Mouse (Mus musculus): ENCODE measurements around the gene Adgb.
"Not testable (repeated sequence)": the region's sequence is repeated elsewhere in the genome, so short reads cannot be mapped to it uniquely, and the experiment has no call there.

Gene Adgb

DNA sequence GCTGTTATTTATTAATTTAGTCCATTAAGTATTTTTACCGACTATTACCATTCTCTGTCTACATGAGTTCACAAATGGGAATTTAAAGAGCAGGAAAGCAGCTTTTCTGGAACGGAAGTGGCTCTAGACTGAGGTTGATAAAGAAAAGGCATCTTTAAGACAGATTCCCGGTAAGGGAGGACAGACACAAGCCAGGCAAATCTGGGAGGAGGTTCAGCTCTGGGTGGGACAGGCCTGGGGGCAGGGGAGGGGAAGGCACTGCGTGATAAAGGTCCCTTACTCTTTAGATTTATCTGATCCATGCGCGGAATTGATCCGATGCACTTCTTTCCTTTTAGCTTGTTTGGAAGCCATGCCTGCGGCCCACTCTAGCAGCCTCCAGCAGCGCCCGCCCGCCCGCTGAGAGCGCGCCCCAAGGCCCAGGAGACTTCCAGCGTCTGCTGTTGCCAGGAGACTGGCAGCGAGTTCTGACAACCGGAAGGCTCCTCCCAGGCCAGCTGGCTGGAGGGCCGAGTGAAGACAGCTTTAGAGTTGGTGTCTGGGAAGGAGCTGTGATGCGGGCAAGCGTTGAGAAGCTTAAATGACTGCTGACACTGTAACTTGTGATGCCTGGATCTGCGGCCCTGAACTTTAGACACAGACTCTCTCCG, at the start of gene Adgb:
Gene Adgb, minus strand, starts transcription at position 366 of the 650 bp plus-strand sequence.
- no peak for DNase-seq (ENCODE audit: low read depth)

DNA sequence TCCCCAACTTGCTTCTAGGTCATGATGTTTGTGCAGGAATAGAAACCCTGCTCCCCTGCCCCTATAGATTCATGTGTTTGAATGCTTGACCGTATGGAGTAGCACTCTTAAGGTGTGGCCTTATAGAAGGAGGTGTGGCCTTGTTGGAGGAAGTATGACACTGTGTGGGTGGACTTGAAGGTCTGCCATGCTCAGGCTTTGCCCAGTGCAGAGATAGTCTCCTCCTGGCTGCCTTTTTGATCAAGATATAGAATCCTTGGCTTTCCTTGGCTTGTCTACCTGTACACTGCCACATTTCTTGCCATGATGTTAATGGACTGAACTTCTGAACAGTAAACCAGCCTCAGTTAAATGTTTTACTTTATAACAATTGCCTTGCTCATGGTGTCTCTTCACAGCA, 8.0 kb upstream of the Adgb start:
- DNase-seq (ENCODE audit: low read depth), result no peak

DNA sequence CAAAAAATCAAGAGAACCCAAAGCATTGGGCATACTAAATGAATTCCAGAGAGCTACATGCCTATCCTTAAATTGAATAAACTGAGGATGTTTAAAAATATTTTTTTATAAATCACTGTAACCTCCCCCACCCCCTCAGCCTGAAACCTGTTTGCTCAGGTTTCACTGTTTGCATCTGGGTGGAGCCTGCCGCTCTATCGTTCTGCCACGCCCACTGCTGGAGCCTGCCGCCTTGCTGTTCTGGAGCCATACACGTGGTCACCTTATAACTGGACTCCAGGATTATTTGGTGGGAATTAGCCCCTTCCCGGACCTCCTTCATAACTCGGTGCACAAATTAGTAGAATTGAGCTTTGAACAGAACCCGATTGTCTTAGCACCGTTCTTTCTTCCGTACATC, 5.3 kb upstream of the Adgb start:
- DNase-seq (ENCODE audit: low read depth), result not testable (repeated sequence)

DNA sequence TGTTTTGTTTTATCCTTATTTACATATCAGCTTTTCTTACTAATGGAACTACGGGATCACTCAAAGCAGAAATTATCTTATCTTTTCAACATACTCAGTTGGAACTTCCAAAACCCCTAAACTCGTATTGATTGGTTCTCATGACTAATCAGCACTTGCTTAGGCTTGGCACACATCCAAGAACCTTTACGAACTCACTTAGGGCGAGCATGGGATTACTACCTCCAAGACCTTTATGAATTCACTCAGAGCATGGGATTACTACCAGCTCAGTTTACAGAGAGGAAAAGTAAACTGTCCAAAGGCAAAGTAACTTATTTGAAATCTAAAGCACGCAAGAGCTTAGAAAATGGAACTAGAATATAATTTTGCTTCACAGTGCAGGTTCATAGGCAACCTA, 4.8 kb upstream of the Adgb start:
- no peak for DNase-seq (ENCODE audit: low read depth)

DNA sequence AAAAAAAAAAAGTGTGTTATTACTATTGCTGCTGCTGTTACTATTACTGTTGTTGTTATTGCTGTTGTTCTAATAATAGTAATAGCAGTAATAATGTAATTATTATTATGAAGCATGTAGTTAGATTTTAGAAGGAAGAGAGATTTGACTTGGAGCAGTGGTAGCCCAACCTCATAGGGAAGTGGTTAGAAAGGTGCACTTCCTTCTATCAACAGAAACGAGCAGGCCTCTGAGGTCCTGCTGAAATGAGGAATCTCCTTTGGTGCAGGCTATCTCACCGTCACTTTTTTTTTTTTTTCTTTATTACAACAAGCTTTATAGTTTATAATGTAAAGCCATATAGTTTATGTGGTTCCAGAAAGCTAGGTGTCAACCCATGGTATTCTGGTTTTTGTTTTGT, 4.4 kb upstream of the Adgb start:
- DNase-seq (ENCODE audit: low read depth), result no peak

DNA sequence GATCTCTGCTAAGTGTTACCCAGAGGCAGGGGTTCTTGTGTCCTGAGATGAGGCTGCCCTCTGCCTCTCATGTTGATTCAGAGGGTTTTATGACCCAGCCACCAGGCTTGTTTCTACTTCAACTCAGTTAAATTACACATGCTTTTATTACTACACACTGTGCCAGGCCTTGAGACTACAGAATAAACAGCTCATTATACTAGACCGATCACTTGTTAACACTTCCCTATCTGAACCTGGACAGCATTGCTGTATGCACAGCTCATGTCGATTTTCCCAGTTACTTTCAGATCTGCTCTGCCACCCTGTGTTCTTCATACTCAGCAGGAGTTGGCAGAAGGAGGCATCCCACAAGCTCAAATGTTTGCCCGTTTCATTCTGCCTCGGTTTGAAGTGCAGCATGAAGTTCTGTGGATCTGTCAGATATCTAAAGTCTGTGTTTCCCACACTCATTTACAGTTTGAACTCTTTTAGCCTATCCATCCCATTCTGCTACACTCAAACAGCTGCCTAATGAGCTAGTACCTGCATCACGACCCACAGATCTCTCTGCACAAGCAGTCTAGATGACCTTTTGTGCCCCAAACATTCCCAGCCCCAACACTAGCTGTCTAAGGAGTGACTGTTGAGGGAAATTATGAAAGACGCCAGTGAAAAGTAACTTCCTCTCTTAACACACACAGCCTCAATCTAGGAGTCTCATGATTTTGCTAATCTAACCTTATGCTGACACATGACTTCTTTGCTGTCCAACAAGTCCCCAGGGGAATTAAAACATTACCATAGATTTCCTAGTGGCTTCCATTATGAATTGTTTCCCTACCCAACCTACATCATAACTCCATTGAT, 3.2 kb downstream of the Adgb start:
- DNase-seq (ENCODE audit: low read depth), result no peak

DNA sequence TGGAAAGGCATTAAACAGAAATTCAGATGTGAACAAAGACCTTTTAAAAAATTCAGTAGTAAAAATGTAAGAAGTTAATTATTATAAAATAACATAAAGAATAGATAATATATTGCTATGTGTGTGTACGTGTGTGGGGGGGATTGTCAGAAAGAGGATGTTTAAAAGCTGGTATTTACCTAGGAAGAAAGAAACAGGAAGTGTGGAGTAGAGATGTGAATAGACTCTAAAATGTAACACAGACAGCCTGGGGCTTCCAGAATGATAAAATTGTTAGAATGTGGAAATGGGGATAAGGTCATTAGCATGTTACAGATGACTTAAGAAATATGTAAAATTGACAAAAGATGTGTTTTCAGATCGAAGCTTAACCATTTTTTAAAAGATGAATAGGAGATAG, 12.0 kb downstream of the Adgb start:
- DNase-seq (ENCODE audit: low read depth), result no peak

DNA sequence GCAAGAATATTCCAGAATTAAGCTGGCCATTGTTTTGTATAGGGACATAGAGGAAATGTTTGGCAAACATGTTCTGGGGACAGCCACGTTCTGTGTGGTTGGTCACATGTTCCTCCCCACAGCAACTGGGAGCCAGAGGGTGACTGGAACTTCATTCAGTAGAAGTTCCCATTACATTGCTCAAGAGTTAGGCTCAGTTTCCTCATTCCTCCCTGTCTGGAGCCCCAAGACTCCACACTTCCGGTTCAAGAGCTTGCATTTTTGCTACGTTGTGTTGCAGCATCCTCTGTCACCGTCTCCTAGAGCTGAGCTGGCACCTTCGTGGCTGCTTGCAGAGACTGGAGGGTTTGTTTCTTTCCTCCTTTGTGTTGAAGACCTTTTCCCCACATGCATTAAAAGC, 15.1 kb downstream of the Adgb start:
- DNase-seq (ENCODE audit: low read depth), result no peak

DNA sequence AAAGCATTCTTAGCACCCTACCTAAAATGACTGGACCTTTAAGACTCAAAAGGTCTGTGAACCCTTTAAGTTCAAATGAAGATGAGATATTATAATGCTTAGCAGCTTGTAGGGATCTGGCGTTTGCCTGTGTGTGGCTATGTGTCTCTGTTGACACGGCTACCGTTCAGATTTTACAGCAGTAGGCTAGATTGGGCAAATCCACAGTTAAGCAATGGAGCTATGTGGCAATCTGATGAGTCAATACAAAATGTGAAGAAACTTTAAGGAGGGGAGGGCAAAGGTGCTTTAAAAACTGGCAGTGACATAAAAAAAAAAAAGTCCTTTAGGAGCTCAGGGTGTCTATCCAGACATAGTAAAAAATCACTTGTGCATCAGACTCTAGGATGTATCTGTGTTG, 23.1 kb downstream of the Adgb start:
- DNase-seq (ENCODE audit: low read depth), result peak; percentile 72

DNA sequence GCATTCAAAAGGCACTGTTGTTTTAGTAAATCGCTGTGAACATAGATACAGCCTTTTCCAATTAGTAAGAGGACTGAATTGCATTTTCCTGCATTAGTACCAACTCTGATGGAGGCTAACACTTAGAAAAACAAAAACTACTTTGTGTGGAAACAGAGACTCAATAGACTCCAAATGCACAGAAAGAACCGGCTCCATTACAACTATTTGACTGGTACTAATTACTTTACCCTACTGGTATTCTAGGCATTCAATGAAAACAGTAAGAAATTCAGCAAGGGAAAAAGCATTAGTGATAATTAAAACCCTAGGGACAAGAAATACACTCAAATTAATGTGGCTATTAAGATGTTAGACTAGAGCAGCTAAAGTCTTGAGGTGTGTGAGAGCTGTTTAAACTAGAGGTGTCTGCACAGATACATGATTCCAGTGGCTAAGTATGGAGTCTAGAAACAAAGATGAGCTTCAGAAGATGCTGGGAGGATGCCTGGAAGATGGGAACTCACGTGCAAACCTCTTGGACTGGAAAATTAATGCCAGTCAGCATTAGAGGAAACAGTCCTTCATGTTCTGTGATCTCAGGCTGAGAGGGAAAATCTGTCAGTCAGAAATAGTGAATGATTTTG, 27.2 kb downstream of the Adgb start:
- no peak for DNase-seq (ENCODE audit: low read depth)

DNA sequence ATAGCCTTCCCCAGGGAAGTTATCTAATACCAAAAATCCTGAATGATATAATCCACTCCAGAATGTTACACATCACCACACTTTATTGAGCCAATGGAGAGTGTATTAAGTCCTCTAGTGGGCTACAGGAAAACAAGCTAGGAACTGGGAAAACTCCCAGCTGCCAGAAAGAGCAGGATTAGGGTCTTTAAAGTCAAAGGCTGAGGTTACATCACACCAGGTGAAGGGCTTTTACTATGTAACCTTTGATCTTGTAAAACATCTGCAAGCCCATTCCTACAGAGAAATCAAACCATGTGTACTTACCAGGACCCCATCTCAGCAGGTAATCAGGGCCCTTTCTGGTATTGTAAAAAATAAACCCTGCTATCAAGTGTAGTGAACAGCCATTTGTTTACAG, 28.6 kb downstream of the Adgb start:
- no peak for DNase-seq (ENCODE audit: low read depth)

DNA sequence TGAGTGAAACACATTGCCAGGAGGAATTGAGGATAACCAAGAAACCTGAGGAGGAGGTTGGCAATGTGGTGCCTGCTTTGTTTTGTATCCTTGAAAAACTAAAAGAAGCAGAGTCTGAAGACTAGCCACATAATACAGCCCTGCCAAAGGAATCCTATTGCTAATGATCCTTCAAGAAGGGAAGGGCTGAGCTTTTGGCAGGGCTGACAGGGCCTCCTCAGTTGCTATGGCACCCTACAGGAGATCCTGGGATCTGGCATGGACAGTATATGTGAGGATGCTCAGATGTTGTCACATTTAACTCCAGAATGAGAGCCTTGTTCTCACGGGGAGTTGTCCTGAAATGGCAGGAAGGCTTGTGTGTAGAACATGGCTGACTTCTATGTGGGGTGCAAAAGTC, 37.1 kb downstream of the Adgb start:
- no peak for DNase-seq (ENCODE audit: low read depth)

DNA sequence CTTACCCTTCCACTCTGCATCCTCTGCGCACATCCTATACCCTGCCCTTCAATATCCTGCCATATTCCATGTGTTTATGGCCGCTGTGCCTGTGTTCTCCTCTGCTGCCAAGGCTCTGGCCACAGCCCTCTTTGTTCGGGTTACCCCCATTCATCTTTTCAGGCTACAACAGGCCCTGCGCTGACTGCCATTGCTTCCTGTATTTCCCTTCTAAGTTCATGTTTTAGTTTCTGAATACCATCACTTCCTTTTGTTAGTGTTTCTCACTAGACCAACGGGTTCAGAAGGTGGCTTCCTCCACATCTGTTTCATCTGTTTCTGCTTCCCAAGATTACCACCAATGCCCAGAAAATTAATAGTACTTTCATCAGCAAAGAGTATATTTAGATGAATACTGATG, 42.5 kb downstream of the Adgb start:
- no peak for DNase-seq (ENCODE audit: low read depth)

DNA sequence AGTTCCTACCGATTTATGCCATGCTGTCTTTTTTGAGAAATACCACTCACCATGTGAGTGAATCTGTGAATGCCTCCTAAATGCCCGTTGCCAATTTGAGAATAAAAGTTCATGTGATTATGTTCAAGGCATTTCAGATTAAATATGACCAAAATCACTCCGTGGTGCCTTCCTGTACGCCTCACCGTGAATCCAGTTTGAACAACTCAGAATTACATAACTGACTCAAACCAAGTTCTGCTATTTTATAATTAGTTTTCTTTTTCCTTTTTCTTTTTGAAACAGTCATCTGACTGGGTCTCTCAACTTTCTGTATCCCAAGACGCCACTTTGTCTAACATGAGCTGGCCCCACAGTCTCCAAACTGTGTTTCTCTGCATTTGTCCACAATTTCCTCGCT, 43.1 kb downstream of the Adgb start:
- DNase-seq (ENCODE audit: low read depth), result no peak

DNA sequence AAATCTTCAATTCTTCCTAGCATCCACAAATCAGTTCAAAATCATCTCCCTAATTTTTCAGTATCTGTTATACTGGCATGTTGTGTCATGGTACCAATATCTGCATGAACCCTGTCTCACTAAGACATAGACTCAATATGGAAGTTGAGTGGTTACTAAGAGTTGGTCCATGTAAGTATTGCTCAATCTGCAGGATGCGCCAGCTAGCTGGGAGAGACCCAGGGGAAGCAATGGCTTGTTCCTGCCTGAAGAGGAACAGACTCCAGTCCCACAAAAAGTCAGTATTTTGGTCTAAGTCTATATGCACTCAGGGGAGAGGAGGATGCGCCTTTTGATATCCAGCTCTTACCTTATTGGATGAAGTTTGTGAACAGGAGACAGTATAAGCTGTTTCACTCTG, 47.7 kb downstream of the Adgb start:
- DNase-seq (ENCODE audit: low read depth), result no peak

DNA sequence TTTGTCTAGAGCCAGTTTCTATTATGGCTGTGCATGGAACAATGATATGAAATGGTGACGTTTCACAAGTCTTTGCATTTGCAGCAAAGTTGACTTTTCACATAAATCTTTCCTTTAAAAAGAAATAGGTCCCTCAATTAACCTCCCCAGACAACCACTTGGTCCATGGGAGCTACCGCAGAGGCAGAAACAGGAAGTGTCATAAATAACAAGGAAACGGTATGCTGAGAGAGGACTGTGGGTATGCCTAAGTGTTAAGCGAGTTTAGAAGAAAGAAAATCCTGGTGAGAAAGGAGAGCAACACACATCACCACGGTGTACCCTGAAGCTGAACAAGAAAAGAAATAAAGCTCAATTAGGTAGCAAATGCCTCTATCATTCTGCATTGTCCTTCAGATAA, 61.1 kb downstream of the Adgb start:
- DNase-seq (ENCODE audit: low read depth), result no peak

DNA sequence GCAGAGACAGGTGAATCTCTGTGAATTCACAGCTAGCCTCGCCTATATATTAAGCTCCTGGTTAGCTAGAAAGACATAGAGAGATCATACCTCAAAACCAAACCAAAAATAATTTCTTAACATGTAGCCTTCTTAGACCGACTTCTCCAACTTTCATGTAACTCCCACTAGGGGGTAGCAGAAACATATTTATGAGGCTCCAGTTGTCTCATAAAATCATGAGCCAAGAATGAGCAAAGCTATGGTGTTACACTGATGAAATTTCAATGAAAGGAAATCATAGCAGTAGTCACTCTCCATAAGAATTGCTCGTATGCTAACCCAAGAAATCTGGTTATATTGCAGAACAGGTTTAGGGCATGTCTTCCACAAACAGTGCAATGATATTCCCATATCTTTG, 64.0 kb downstream of the Adgb start:
- peak; percentile 86 for DNase-seq (ENCODE audit: low read depth)

DNA sequence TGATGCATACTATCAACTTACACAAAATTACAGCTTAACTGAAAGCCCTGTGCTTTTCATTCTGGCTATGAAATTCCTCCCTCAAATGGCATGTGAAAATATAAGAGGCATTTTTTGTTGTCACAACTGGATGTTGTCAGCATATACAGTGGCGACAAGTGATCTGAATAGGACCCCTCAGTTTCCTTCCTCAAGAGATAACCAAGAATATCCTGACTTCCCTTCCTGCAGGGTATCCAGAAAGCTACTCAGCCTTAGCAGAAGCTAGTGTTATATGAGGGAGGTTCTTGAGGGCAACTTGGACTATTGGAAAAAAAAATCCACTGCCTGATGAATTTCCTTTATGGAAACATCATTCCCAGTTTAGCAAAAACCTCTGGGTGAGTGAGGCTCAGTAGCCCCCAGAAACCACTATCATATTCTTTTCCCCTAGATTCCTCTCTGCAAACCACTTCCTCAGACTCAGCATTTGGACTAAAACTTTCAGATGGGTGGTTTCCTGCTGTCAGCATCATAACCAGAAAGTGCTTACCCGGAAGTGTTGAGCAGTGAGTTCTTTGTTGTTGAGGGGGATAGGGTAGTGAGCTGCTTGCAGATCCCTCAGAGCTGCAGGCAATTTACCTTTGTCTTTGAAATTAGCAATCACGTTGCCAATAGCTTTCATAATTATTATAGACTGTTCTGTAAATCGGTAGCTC, 76.2 kb downstream of the Adgb start:
- no peak for DNase-seq (ENCODE audit: low read depth)

DNA sequence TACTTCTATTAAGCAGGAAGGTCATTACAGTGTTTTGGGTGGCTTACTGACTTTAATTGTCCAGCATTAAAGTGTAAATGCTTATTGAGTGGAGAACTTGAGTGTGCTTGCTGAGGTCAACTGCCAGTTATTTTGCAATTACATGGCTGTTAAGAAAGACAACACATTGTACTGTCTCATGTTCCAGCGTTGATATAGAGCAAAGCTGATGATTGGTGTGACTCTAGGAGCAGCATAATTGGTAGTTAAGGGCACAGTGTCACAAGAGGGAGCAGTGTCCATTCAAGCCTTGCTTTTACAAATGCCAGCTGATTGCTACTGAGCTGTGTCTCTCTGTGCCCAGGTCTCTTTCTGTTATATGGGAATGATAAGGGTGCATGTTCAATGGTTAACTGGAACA, 97.5 kb downstream of the Adgb start:
- no peak for DNase-seq (ENCODE audit: low read depth)

DNA sequence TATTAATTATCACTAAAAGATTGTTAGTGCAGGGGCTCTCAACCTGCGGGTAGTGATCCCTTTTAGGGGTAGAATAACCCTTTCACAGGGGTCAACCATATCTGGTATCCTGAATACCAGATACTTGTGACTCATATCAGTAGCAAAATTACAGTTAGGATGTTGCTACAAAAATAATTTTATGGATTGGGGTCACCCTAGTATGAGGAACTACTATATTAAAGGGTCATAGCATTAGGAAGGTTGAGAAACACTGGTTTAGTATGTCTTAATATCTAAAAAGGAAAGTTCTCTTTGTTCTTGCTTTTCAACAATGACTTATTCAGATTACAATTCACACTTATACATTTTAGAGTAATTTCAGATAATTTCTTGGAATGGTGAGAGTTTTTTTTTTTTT, 108.1 kb downstream of the Adgb start:
- no peak for DNase-seq (ENCODE audit: low read depth)

DNA sequence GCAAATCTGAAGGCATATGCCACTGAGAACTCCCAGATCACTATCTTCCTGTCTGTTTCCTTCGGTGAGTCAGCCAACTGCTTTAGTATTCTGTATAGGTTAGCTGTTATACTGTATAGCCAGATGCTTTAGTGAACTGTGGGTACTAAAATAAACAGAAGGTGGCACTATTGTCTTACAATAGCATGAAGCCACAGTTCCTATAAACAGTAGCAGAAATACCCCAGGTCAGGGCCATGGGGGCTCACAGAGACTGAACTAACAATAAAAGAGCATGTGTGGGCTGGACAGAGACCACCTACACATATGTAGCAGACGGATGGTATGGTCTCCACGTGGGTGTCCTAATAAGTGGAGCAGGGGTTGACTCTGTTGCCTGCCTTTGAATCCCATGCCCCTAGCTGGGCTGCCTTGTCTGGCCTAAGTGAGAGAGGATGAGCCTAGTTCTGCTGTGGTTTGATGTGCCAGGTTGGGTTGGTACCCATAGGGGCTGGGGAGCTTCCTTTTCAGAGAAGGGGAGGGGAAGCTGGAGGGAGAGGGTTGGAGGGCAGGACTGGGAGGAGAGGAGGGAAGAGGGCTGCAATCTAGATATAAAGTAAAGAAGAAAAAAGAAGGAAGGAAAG, 116.4 kb downstream of the Adgb start:
- DNase-seq (ENCODE audit: low read depth), result peak; percentile 74

DNA sequence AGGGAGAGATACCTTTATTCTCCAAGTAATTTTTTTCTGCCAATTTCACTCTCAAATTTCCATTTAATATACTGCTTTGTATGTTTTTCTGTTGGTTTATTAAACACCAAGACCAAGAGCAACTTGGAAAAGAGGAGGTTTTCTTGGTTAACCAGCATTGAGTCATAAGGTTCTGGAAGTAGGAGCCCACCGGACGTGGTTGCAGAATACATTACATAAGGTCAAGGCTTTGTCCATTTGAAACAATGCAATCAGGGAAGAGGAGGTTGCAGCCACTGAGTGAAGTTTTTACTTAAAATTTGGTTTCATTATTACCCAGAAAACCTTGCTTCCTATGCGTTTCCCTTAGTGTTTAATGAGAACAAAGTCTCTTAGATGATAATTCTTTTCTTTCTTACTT, 119.9 kb downstream of the Adgb start:
- no peak for DNase-seq (ENCODE audit: low read depth)
